Mouse (Mus musculus): ENCODE data around the gene Gbf1. TPM values are rescaled to one million over a fixed set of nuclear protein-coding genes. Genes with fewer than 3 reads are reported as not detected.

The Gbf1 gene
- total and polyA plus RNA-seq, 2 experiments, result 25.7 to 58.1 TPM

GRCm38 (mm10) chr19:46304216-46304841 lies 152.0 kb downstream of the Gbf1 start, which contains the start of gene Nfkb2:
Gene Nfkb2, plus strand, starts transcription at chr19:46304320.
- under 1% methylated on average over 39 of the region's 39 CpGs for WGBS
- Histone ChIP-seq H3K9ac (ENCODE audit: low read depth, low read length) (peak within 1 kb of the TSS; percentile 71), H3K27me3 (ENCODE audit: control insufficient read depth, insufficient read depth, low read length) (no peaks in the 10 kb centered on the region), H3K36me3 (ENCODE audit: control insufficient read depth, insufficient read depth, low read length) (no peaks in the 10 kb centered on the region), H3K79me2 (ENCODE audit: control insufficient read depth, insufficient read depth, low read length) (no peaks in the 10 kb centered on the region), H3K27ac (replicated peaks; ENCODE audit: insufficient read depth, low read depth, low read length) (peak within 1 kb of the TSS; percentile 69), H3K4me3 (ENCODE audit: insufficient read depth, low read depth, low read length) (peak within 1 kb of the TSS; percentile 63), H3K4me1 (ENCODE audit: control insufficient read depth, insufficient read depth, low read length) (0 out of 2 replicates have a peak, but pooled peaks cover 3% of the 10 kb centered on the region)
- peak; percentile 81 for DNase-seq (ENCODE audit: extremely low read depth, low read depth, low spot score)
- TF ChIP-seq CTCF (IDR thresholded peaks at IDR 0.05; ENCODE audit: low read depth, low read length) (peak; percentile 88), POLR2A (IDR thresholded peaks at IDR 0.05; ENCODE audit: extremely low read depth, insufficient read depth, low read length) (peak; percentile 82)

DNA sequence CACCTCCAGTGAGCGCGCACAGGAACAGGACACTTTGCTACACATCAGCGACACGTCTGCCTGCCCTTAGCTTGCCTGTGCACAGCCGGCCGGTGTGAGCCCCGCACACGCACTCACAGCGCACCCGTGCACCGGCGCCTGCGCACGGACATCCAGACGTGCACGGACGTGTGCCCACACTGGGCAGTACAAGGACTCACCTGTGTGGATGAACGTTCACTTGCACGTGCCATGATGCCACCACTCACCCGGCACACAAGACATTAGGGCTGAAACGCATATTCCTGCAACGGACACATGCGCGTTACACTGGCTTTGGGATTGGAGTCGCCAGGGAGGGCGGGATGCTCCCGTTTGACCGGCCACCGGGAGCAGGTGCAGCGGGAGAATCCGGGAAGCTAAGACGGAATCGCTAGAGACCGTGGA lies 152.6 kb downstream of the Gbf1 start:
- Histone ChIP-seq H3K27ac (replicated peaks; ENCODE audit: insufficient read depth, low read depth, low read length) (peak overlapping the region; percentile 56), H3K36me3 (ENCODE audit: control insufficient read depth, insufficient read depth, low read length) (no peaks in the 10 kb centered on the region), H3K4me3 (ENCODE audit: insufficient read depth, low read depth, low read length) (peak overlapping the region; percentile 63), H3K9ac (ENCODE audit: low read depth, low read length) (peak overlapping the region; percentile 71), H3K27me3 (ENCODE audit: control insufficient read depth, insufficient read depth, low read length) (no peaks in the 10 kb centered on the region), H3K79me2 (ENCODE audit: control insufficient read depth, insufficient read depth, low read length) (no peaks in the 10 kb centered on the region), H3K4me1 (ENCODE audit: control insufficient read depth, insufficient read depth, low read length) (0 out of 2 replicates have a peak, but pooled peaks cover 3% of the 10 kb centered on the region)
- DNase-seq (ENCODE audit: extremely low read depth, low read depth, low spot score), result peak; percentile 37
- WGBS, result under 1% methylated on average over 34 of the region's 34 CpGs
- no peak for TF ChIP-seq CTCF (IDR thresholded peaks at IDR 0.05; ENCODE audit: low read depth, low read length)
- TF ChIP-seq POLR2A (IDR thresholded peaks at IDR 0.05; ENCODE audit: extremely low read depth, insufficient read depth, low read length), result no peak

- H3K4me1 ChIP-seq (ENCODE audit: control insufficient read depth, insufficient read depth, low read length), result 0 out of 2 replicates have a peak, but pooled peaks cover 3% of the 10 kb centered on the region
- peak; percentile 55 for DNase-seq (ENCODE audit: extremely low read depth, low read depth, low spot score)
- H3K9ac ChIP-seq (ENCODE audit: low read depth, low read length), result peak overlapping the region; percentile 71
- TF ChIP-seq CTCF (IDR thresholded peaks at IDR 0.05; ENCODE audit: low read depth, low read length), result no peak
- TF ChIP-seq POLR2A (IDR thresholded peaks at IDR 0.05; ENCODE audit: extremely low read depth, insufficient read depth, low read length), result peak; percentile 57; the same call in 1 of the 2 replicates
- WGBS, result 1% methylated on average over 43 of the region's 43 CpGs
- H3K27ac ChIP-seq (replicated peaks; ENCODE audit: insufficient read depth, low read depth, low read length), result peak overlapping the region; percentile 20; the same call in 1 of the 2 replicates
- no peaks in the 10 kb centered on the region for H3K36me3 ChIP-seq (ENCODE audit: control insufficient read depth, insufficient read depth, low read length)
- H3K4me3 ChIP-seq (ENCODE audit: insufficient read depth, low read depth, low read length), result peak overlapping the region; percentile 63
- H3K79me2 ChIP-seq (ENCODE audit: control insufficient read depth, insufficient read depth, low read length), result no peaks in the 10 kb centered on the region
- no peaks in the 10 kb centered on the region for H3K27me3 ChIP-seq (ENCODE audit: control insufficient read depth, insufficient read depth, low read length)
Measured at GRCm38 (mm10) chr19:46305432-46306267, 153.3 kb downstream of the Gbf1 start.

DNA sequence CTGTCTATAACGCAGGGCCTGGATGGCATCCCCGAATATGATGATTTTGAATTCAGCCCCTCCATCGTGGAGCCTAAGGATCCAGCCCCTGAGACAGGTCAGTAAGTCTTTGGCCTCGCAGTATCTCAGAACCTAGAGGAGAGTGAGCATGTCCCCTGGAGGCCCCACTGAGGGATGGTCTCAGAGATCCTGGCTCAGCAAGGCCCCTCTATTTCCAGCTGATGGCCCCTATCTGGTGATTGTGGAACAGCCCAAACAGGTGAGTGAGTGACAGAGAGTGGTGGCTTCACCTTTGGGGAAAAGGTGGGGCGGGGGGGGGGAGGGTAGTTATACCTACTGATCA lies 153.9 kb downstream of the Gbf1 start:
- WGBS, result 72% methylated on average over 5 of the region's 5 CpGs
- no peak for DNase-seq (ENCODE audit: extremely low read depth, low read depth, low spot score)
- H3K4me1 ChIP-seq (ENCODE audit: control insufficient read depth, insufficient read depth, low read length), result 0 out of 2 replicates have a peak, but pooled peaks cover 3% of the 10 kb centered on the region
- H3K4me3 ChIP-seq (ENCODE audit: insufficient read depth, low read depth, low read length), result no peak overlapping the region; the same call in 1 of the 2 replicates
- H3K79me2 ChIP-seq (ENCODE audit: control insufficient read depth, insufficient read depth, low read length), result no peaks in the 10 kb centered on the region
- no peaks in the 10 kb centered on the region for H3K27me3 ChIP-seq (ENCODE audit: control insufficient read depth, insufficient read depth, low read length)
- H3K9ac ChIP-seq (ENCODE audit: low read depth, low read length), result no peak overlapping the region; the same call in 1 of the 2 replicates
- no peaks in the 10 kb centered on the region; the same call in 1 of the 2 replicates for H3K36me3 ChIP-seq (ENCODE audit: control insufficient read depth, insufficient read depth, low read length)
- TF ChIP-seq CTCF (IDR thresholded peaks at IDR 0.05; ENCODE audit: low read depth, low read length) (no peak), POLR2A (IDR thresholded peaks at IDR 0.05; ENCODE audit: extremely low read depth, insufficient read depth, low read length) (no peak)
- H3K27ac ChIP-seq (replicated peaks; ENCODE audit: insufficient read depth, low read depth, low read length), result no peak overlapping the region

DNA sequence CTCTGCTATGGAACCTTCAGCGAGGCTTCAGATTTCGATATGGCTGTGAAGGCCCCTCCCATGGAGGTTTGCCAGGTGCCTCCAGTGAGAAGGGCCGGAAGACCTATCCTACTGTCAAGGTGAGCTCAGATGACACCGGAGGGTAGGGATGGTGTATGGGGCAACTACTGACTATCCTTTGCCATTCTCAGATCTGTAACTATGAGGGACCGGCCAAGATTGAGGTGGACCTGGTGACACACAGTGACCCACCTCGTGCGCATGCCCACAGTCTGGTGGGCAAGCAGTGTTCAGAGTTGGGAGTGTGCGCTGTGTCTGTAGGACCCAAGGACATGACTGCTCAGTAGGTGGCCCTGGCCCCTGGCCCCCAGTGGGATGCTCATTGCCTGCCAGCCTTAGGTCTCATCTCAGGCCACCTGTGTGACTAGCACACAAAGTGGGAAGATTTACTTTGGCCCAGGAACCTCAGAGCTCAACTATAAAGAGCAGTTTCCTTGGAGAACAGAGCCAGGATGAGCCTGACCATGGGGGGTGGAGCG lies 154.5 kb downstream of the Gbf1 start:
- WGBS, result 94% methylated on average over 9 of the region's 9 CpGs

More for the DNA sequence above, 154.5 kb downstream of the Gbf1 start:
- Histone ChIP-seq H3K79me2 (ENCODE audit: control insufficient read depth, insufficient read depth, low read length) (no peaks in the 10 kb centered on the region), H3K27ac (replicated peaks; ENCODE audit: insufficient read depth, low read depth, low read length) (no peak overlapping the region), H3K9ac (ENCODE audit: low read depth, low read length) (no peak overlapping the region), H3K36me3 (ENCODE audit: control insufficient read depth, insufficient read depth, low read length) (no peaks in the 10 kb centered on the region; the same call in 1 of the 2 replicates), H3K27me3 (ENCODE audit: control insufficient read depth, insufficient read depth, low read length) (no peaks in the 10 kb centered on the region), H3K4me3 (ENCODE audit: insufficient read depth, low read depth, low read length) (no peak overlapping the region), H3K4me1 (ENCODE audit: control insufficient read depth, insufficient read depth, low read length) (0 out of 2 replicates have a peak, but pooled peaks cover 3% of the 10 kb centered on the region)
- TF ChIP-seq POLR2A (IDR thresholded peaks at IDR 0.05; ENCODE audit: extremely low read depth, insufficient read depth, low read length), result no peak
- TF ChIP-seq CTCF (IDR thresholded peaks at IDR 0.05; ENCODE audit: low read depth, low read length), result no peak
- no peak for DNase-seq (ENCODE audit: extremely low read depth, low read depth, low spot score)

All from liver, adult 2 months (tissue).